Mouse (Mus musculus) frontal cortex, postnatal 36 days (tissue): ENCODE data around the gene March10.
A peak's percentile ranks its signal among the peaks of the same experiment; 100 is the strongest.

ENCODE experiments used
- DNase-seq, 2 experiments: peaks; one replicate each; pipeline ENCODE4 v3.0.0; 2022; ENCODE audit warnings: low spot score in 2 of 2

March10 gene

GRCm38 (mm10) chr11:105466756-105467155 is 10.2 kb upstream of the March10 start:
- DNase-seq = no peak

- no peak for DNase-seq
Measured at GRCm38 (mm10) chr11:105465488-105465887, 9.0 kb upstream of the March10 start.

GRCm38 (mm10) chr11:105464430-105464967 is 8.0 kb upstream of the March10 start:
- DNase-seq = no peak

GRCm38 (mm10) chr11:105459900-105460299 is 3.4 kb upstream of the March10 start:
- DNase-seq = no peak

- DNase-seq = no peak
Measured at GRCm38 (mm10) chr11:105457041-105457440, 506 bp upstream of the March10 start.

- no peak for DNase-seq
Measured at GRCm38 (mm10) chr11:105455118-105455517, 1.4 kb downstream of the March10 start.

- DNase-seq = no peak
Measured at GRCm38 (mm10) chr11:105453084-105453483, 3.5 kb downstream of the March10 start.

- DNase-seq = no peak
Measured at GRCm38 (mm10) chr11:105452504-105452903, 4.0 kb downstream of the March10 start.

GRCm38 (mm10) chr11:105451553-105452135 is 4.9 kb downstream of the March10 start:
- no peak for DNase-seq

- no peak for DNase-seq
Measured at GRCm38 (mm10) chr11:105449581-105450315, 6.8 kb downstream of the March10 start.

GRCm38 (mm10) chr11:105447661-105448060 is 8.9 kb downstream of the March10 start:
- DNase-seq = no peak

GRCm38 (mm10) chr11:105446221-105446620 is 10.3 kb downstream of the March10 start:
- no peak for DNase-seq

GRCm38 (mm10) chr11:105445741-105446140 is 10.8 kb downstream of the March10 start:
- no peak for DNase-seq

GRCm38 (mm10) chr11:105444929-105445328 is 11.6 kb downstream of the March10 start:
- DNase-seq = no peak

GRCm38 (mm10) chr11:105443505-105443904 is 13.0 kb downstream of the March10 start:
- DNase-seq = no peak

- no peak for DNase-seq
Measured at GRCm38 (mm10) chr11:105439796-105440195, 16.7 kb downstream of the March10 start.

- DNase-seq = no peak
Measured at GRCm38 (mm10) chr11:105438907-105439306, 17.6 kb downstream of the March10 start.

- no peak for DNase-seq
Measured at GRCm38 (mm10) chr11:105426441-105426840, 30.1 kb downstream of the March10 start.

- DNase-seq = no peak
Measured at GRCm38 (mm10) chr11:105424643-105425042, 31.9 kb downstream of the March10 start.

- peak; percentile 74 to 88 for DNase-seq
Measured at GRCm38 (mm10) chr11:105420671-105421450, 35.7 kb downstream of the March10 start.

GRCm38 (mm10) chr11:105419946-105420345 is 36.6 kb downstream of the March10 start:
- peak; percentile 33 to 55 for DNase-seq

GRCm38 (mm10) chr11:105414009-105414408 is 42.5 kb downstream of the March10 start:
- DNase-seq = no peak
